Mouse (Mus musculus): ENCODE results near the gene Chit1.

- TF ChIP-seq CTCF (IDR thresholded peaks at IDR 0.05; ENCODE audit: borderline replicate concordance, extremely low read depth, insufficient read depth, insufficient read length) = no peak
- TF ChIP-seq POLR2A (IDR thresholded peaks at IDR 0.05; ENCODE audit: borderline replicate concordance, extremely low read depth, insufficient read depth, insufficient read length, poor library complexity, severe bottlenecking) = no peak
Measured at GRCm38 (mm10) chr1:134096264-134096934, 14.6 kb upstream of the Chit1 start.
